Mouse (Mus musculus): ENCODE measurements at regions not wholly inside any gene's neighbourhood (a gene's known extent, or its start where the extent isn't known, plus 50 kb on each side); places are given as distances from the start of the nearest gene placed in this dataset.

DNA sequence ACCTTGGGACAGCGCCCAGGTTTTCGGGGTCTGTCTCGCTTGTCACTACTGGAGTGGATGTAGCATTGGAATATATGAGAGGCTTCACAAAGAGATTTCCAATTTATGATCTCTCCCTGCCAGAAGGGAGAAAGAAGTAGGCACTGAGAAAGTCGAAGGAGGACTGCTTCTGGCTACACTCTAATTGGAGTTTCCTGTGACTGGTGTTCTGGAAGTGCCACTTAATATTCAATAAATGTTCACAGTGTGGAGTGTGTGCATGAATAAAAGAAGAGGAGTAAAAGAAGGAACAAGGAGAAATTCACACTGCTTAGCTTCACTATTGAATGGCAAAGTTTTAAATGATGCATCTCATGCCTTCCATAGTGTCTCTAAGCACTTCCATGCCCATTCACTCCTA is 77.1 kb upstream of the Arhgap42 start:
- no peak for TF ChIP-seq CHD1 (IDR thresholded peaks at IDR 0.05; ENCODE audit: low read depth, low read length)
- TF ChIP-seq CTCF (conservative IDR thresholded peaks at IDR 0.05 in 1 of 2, IDR thresholded peaks at IDR 0.05 in 1 of 2; ENCODE audit: low read depth in 2 of 2, low read length in 2 of 2): no peak
- TF ChIP-seq ELF1 (IDR thresholded peaks at IDR 0.05; ENCODE audit: low read depth, low read length): no peak
- TF ChIP-seq CHD2 (IDR thresholded peaks at IDR 0.05; ENCODE audit: low read length): no peak
- no peak for TF ChIP-seq JUND (conservative IDR thresholded peaks at IDR 0.05; ENCODE audit: low read depth, low read length)
- TF ChIP-seq MEF2A (IDR thresholded peaks at IDR 0.05; ENCODE audit: borderline replicate concordance, low read depth, low read length): no peak
- no peak for TF ChIP-seq USF1 (IDR thresholded peaks at IDR 0.05; ENCODE audit: low read depth, low read length)
- TF ChIP-seq KAT2A (IDR thresholded peaks at IDR 0.05; ENCODE audit: insufficient replicate concordance, low read length): no peak
- TF ChIP-seq POLR2A (IDR thresholded peaks at IDR 0.05; ENCODE audit: low read depth, low read length): no peak
